Mouse (Mus musculus) lung, postnatal 25 days (tissue): Measurements from ENCODE around the gene Nkain1.

Source experiments
- DNase-seq: peaks from one replicate; pipeline ENCODE4 v3.0.0; 2022; ENCODE audit warnings: low spot score

The Nkain1 gene

DNA sequence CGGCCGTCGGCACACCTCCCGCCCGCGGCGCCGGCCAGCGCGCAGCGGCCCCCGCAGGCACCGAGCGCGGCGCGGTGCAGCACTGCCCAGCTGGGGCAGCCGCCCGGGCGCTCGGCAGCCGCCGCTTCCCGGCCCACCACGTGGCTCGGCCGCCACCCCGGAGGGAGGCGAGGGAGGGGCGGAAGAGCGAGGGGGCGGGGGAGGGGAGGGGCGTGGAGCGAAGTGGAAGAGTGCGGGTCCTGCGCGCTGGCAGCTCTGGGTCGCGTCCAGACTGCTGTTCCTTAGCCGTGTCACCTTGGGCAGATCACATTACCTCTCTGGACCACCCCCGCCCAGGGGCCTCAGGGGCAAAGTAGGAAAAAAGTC, at the start of gene Nkain1:
Nkain1 (minus strand) TSS at position 126 of the 366 bp plus-strand sequence.
- DNase-seq: no peak

DNA sequence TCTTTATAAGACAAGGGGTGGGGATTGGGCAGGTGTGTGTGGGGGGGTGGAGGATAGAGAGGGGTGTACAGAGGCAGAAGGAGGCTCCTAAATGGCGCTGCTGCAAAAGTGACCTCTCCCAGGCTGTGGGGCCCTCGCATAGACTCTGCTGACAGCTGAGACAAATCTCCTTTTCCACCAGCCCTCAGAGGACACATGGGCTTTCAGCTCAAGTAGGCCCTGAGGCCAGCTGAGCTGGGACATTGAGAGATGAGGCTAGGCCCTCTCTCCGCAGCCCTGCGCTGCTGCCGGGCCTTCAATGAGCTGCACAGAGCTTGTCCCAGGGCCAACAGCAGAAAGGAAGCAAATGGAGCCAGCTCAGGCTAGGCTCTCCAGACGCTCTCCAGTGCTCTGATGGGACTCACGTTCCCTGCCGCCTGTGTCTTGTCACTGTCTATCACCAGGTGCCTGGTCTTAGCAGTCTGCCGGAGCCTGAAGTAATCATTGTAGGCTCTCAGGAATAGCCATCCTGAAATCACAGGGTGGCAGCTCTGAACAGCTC, 4.8 kb upstream of the Nkain1 start:
- no peak for DNase-seq

DNA sequence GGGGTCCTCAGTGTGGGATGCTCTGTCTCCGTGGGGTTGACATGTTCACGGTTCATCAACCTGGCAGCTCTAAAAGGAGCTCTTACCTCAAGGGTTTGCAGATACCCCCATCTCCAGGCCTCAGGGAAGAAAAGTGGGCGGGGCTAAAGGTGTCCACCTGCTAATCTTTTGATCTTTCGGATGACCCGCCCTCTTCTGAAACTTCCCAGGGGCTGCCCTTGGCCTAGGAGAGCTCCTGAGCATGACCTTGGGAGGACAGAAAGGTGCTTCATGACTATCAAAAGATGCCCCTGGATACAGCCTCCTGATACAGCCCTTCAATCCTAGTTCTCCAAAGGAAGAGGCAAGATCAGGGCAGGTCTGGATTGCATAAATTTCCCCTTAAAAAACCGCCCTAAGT, 3.1 kb upstream of the Nkain1 start:
- DNase-seq: no peak

DNA sequence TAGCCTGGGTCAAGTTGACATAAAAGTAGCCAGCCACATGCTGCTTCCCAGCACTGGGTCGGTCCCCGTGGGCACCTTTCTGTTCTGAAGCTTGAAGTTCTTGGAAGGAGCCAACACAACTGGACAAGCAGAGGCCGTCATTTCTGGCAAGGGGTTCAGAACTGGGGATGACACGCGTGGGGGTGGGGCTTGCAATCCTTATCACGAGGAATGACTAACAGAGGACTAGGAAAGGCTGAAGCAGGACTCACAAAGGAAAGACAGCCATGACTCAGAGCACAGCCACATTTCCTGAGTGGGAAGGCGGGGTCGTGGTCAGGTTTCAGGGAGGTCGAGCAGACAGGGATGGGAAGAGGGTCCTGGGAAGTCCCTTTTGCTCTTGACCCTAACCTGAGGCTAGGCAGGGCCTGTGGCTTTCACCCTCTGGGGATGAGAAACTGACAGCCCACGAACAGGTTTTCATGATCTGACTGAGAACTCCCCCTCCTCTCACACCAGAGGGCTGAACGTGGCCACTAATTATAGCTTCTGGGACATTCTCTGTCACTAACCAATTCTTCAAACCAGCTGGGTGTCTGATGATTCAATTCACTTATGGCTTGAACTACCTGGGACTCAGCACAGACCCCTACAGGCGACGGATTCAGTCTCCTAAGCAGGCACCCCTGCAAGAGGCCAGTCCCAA, 2.4 kb upstream of the Nkain1 start:
- DNase-seq: no peak

DNA sequence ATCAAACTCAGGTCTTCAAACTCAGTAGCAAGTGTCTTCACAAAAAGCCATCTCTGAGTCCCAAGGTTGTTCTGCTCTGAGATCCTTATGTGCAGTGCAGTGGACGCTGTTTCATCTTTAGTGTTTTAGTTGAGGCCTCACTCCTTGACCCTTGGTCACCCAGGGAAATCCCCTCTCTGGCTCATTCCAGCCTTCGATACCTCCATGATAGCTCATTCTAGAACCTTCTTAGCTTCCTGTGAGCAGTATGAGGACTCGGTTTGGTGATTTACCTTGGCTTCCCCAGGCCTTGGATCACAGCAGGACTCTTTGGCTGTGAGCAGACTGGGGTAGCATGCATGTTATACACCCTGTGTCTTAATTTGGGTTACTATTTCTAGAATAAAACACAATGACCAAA, 1.6 kb upstream of the Nkain1 start:
- DNase-seq: no peak

DNA sequence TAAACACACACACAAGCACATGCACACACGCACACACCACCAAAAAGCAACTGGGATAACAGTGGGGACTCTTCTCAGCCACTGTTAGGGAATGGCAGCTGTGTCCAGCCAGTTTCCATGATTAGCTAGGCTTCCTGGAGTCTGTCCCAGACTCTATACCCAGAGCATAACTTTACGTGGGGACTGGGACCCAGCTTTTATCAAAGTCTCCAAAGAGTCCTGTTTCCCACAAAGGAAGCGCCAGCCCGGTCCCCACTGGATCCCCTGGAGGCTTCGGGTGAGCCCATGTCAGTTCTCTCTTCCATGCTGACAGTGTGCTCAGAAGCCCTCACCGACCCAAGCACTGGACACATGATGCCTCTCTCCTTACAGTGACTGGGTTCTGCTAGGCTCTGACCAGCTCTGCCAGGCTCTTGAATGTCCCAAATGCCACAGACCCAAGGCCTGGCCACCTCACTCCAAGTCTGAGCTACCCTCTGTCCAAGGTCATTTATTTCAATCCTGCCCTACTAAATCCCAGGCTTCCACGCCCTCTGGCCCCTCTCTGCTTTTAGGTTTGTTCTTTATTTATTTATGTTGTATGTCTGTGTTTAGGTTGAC, 988 bp upstream of the Nkain1 start:
- no peak for DNase-seq

DNA sequence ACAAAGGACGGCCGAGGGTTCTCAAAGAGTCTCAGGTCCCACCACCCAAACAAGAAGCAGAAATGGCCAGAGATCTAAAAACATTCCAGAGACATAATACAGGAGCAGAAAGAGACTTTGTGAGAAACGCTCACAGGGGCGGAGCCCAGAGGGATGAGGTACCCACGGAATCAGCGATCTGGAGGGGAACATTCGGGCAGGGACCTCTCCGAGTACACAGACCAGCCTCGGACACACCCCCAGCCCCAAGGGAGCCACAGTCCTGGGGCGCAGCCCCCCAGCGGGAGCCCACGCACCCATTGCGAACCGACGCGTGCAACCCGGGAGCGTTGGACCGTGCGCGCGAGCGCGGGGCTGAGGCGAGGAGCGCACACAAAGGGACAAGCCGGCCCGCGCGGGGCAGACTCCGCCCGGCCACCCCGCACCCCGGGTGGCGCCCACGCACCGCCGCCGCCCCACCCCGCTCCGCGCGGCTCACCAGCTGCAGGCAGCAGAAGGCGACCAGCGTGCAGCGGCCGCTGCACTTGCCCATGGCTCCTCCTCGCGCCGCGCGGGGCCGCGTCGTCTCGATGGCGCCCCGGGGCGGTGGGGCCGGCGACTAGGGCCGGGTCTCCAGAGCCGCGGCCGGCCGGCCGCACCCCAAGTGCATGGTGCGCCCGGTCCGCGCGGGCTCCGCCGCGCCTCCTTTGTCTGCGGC, 474 bp downstream of the Nkain1 start:
- DNase-seq: no peak

DNA sequence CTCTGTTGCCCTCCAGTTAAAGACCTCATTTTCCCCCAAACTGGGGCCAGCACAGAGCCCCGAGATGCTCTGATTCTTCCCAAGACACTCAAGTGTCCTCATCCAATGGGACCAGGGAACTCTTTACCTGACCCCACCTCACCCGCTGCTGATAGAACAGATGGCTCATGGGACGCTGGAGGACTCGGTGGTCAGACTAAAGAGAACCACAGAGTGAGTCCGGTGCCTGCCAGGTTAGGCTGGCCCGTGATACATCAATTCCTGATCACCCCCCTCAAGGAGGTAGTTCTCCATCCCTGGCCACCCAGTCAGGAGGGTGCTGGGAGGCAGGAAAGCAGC, 992 bp downstream of the Nkain1 start:
- no peak for DNase-seq

DNA sequence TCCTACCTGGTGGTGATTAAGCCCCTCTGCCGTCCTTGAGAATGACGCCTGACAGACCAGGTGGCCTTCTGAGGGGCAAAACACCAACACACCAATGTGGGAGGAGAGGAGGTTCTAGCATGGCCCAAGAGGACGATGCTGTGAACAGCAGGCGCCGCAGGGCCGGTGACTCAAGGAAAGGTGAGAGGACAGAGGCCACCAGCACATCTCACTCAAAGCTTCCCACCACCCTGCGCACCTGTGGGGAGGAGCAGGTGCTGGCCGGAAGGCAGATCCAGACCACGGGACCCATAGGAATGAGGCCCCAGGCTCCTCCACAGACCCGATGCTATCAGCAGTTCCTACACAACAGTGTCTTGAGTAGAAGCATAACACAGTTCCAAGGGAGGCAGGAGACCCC, 1.4 kb downstream of the Nkain1 start:
- DNase-seq: no peak

DNA sequence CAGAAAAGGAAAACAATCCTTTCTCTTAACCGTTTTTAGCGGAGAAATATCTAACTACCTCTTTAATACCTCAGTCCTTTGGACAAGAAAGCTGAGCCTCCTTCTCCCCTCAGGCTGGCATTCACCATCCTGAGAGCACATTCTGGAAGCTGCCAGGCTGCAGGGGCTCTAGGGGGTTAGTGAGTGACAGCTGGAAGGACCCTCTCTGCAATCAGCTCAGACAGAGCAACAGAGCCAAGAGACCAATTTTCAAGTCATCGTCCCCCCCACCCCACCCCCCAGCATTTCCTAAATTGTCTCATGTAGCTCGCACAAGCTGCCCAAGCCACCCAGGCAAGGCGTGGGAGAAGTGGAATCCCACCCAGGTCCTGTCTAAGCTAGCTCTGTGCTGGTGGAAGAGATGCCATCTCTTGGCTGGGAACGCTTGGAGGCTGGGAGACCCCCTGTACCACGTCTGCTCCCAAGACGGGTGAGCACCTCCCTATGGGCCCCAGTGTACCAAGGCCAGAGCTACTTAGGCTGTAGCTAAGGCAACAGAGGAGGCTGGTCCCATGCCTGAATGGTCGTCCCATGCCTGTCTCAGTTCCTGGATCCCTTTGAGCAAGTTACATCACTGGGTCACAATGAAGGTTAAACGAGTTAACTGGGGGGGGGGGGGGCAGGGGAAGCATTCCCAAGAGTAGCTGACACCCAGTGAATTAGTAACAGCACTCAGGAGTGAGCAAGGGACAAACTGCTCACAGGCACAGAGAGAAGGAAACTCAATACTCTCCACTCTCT, 2.8 kb downstream of the Nkain1 start:
- no peak for DNase-seq

DNA sequence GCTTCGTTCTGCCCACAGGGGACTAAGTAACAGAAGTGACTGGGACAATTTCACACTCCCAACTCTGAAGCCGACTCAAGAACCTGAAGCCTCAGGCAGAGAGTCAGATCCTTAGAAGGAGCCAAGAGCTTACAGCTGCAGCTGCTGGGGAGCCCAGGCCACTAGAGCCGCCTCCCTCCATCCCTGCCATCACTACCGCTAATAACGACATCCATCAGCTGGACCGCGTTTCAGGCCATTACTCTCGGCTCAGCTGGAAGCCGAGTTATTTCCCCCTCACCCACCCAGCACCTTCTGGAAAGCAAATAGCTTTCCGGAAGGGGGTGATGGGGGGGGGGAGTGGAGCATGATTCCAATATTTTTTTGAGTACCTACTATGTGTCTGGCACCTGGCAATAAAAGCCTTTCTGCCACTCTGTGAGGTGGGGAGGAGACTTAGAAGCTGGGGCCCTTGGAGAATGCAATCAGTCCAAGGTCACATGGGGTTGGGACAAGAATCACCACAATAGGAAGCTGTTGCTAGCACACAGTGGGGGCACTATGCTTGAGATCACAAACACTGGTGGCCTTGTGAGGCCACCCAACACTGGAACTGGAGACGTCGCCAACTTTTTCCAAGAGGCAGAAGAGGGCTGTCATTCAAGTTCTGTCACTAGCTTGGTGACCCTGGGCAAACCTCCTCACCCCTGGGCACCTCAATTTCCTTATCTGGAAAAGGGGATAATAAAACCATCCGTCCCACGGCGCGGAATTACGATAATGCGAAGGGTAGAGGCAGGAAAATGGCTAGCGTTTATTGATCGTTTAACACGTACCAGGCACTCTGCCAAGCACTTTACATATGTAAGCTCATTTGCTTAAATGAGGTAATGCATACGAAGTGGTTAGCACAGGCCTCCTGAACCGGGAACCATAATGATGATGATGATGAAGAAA, 5.7 kb downstream of the Nkain1 start:
- no peak for DNase-seq

DNA sequence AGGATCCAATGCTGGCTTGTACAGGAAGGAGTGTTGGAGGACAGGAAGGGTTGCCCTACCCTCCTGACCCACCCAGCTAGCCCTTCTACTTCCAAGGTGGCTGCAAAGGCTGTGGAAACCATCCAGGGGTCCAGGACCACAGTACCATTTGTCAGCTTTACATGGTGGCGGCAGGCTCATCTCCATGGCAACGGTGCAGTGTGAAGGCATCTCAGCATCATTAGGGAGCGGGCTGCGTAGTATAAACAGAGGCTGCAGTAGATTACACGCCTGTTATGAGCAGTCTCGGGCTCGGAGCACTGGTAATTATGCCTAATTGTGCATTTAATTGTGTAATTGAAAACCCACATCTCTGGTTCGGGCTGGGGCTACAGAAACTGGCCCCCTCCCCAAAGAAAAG, 10.2 kb downstream of the Nkain1 start:
- DNase-seq: no peak

DNA sequence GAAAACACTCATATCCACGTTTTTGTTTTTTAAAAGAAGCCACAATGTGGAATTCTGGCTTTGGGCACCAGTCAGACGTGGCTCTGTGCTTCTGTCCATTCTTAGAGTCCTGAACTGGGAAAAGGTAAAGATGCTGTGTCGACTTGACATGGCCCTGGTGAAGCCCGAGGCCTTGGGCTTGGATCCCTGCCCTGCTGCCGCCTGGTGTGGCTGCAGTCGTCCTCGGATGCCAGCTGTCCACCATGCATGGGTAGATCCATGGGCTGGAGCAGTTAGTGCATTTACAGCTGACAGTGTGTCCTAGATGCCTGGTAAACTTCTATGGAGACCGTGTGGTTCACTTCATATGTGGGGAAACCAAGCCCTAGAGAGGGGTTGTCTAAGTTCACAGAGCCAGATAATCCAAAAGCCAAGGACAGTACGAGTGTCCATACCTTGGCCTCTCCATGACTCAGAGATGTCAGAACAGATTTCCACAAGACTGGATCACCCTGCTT, 10.7 kb downstream of the Nkain1 start:
- no peak for DNase-seq

DNA sequence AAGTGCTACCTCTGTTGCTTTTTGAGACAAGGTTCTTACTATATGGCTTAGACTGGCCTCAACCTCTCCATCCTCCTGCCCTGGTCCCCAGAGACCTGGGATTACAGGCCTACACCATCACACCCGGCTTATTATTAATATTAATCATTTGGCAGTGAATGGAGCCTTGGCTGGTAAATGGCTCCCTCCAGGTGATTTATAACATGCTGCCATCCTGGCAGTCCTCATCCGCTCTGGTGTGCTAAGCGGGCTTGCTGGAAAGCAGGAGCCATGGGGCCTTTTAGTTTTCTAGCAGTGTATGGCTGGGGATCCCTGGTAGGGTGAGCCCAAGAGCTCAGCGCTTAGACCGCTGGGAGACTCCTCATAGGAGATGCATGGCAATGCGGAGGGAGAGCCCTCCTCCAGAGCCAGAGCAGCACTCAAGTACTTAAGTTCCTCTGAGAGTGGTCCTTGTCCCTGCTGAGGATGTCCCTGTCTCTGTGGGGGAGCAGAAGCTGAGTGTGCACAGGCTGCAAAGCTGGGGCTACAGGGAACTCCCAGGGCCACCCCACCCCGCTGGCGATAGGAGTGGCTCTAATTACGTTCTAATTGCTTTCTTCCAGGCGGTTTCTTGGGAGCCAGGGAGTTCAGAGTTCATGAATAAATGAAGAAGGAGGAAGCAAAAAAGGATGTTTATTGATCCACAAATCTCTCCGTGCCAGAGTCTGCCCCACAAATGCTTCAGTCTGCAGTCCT, 13.2 kb downstream of the Nkain1 start:
- no peak for DNase-seq

DNA sequence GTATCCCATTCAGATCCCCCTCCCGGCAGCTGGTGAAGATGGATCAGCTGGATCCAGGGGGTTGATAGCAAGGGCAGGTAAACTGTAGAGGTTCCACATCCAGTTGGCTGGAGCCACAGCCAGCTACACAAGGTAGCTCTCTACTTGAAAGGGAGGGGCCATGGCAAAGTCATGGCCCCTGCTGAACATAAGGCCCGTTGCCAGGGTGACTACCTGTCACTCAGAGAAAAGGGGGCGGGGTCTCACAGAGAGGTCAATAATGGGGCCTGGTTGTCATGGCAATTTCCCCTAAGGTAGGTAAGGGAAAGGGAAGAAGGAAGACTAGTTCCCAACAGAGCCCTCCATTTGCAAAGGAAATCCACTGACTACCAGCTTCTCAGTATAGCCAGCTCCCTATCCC, 14.8 kb downstream of the Nkain1 start:
- no peak for DNase-seq

DNA sequence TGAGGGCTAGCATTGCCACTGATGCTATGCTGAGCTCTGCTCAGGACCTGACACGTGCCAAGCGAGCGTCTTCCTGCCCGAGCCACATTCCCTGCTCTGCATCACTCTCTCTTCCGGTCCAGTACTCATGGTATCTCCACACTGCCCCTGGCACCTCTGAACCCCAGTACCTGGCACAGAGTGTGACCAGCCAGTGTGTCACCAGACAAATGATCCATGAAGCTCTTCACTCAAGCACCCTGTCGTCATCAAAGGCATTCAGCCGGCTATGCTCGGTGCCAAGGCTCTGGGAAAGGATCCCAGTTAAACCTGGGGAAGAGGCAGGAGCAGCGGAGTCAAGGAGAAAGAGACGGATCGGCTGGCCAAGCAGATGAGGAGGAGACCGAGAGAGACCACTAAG, 16.1 kb downstream of the Nkain1 start:
- DNase-seq: peak; percentile 39

DNA sequence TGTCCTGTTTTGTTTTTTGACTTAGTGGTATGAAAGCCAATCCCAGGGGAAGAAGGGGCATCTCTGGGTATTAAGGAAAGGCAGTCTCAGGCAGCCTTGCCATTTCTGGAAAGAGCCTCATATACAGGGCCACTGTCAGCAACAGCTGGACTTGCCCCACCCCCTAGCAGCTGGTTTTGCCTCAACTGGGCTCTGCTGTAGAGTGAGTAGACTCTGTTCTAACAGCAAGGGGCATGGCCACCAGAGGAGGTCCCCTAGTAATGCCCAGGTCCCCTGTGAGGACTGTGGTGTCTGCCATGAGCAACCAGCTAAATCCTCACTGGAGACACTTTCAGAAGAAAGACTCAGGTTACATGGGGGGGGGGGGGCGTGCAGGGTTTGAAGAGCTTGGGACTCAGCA, 17.0 kb downstream of the Nkain1 start:
- DNase-seq: no peak

DNA sequence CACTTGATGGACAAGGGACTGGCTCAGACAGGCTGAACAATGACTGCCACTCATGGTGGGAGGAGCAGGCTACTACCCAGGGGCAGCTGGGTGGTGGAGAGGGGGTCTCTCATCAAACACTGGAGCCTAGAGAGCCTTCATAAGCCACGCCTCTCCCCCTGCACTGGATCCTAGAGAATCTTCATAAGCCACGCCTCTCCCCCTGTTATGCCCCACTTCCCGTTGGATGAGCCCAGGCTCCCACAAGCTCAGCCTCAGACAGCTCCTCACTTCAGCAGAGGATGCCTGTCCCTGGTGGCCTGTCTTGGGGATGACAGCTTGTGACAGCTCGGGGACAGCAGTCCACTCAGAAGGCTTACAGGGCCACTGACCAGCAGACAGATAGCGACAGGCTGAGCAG, 17.7 kb downstream of the Nkain1 start:
- no peak for DNase-seq

DNA sequence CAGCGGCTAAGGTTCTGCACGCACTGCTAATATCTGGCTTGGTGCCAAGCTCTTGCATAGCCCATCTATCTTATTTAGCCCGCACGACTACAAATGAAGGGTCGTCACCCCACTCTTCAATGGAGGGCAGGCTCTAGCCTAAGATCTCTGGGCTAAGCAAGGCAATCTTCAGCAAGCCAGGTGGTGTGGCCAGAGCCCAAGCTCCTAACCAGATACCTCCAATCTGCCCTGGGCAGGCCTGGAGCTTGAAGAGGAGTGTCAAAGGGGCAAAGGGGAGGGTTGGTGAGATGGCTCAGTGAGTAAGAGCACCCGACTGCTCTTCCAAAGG, 20.9 kb downstream of the Nkain1 start:
- DNase-seq: no peak

DNA sequence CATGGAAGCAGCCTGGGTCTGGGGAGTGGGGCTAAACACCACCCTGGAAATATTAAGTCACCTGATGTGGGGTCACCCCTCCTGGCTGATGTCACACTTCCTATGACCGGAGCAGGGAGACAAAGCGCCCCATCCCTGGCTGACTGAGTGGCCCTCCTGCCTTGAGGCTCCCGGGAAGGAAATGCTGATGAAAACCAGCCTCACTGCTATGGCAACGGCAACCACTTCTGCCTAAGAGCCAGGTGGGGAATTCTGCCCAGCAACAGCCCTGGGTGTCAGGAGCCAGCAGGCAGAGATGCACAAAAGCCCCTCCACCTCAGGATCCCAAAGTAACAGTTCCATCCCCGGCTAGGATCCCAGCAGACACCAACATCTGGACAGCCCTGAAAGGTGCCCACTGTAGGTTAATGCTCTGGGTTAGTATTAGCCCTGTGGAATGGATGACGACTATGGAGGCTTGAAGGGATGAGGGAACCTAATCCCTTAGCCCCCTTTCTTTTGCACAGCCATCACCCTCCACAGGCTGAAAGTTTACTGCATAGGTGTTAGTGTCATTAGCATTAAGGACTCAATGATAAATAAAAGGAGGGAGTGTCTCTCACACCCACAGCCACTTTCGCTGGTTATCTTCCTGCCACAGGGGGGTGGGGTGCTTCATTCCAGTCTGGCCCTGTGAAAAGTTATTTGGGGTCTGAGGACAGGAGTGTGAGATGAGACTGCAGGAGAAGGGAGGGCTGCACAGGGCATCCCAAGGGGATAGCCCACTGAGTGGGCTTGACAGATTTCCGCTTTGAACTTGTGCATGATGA, 21.5 kb downstream of the Nkain1 start:
- DNase-seq: no peak
